Mouse (Mus musculus) forelimb bud, embryonic 11.5 days (tissue): ENCODE results near the gene Vmn1r239-ps.
"Not testable (repeated sequence)": the region's sequence is repeated elsewhere in the genome, so short reads cannot be mapped to it uniquely, and the experiment has no call there.

Experiments used
- DNase-seq: peaks from one replicate; pipeline ENCODE4 v3.0.0-alpha.2; 2012; ENCODE audit warnings: low read depth, low spot score

The Vmn1r239-ps gene

GRCm38 (mm10) chrX:147453610-147454009, at the start of gene Vmn1r239-ps:
TSS of gene Vmn1r239-ps (minus strand) at chrX:147453710.
- DNase-seq: not testable (repeated sequence)

DNA sequence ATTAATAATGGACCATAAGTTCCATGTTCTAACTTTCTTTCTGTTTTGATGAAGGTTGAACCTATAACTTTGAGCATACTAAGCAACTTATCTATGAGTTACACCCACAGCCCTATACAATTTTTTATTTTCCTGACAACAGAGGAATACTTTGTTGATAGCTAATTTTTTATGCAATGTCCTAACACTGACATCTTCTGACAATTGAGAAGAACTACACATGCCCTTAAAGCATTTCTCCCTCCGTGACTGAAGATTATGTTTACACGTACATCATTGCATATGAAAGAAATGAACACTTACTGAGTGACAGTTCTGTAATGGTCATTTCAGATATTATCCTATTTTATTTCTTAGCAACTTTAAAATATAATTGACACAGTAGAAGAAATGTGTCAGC, 36.0 kb upstream of the Vmn1r239-ps start:
- no peak for DNase-seq

- DNase-seq: no peak
Measured at GRCm38 (mm10) chrX:147443386-147443785, 10.1 kb downstream of the Vmn1r239-ps start.

DNA sequence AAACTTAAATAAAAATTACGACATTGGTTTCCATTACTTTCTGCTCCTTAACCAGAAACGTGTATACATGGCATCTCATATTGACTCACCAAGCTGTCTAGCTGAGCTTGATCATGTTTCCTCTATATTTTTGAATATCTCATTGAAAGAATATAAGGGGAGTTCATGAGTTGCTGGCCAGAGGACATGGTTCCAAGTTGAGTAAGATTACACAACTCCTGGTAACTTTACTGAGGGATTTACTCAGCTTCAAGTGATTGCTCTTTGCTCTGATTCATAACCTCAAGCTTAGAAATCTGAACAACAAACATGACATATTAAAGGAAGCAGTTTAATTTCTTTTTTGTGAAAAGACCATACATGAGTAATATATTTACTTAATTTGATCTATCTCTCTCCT, 18.1 kb downstream of the Vmn1r239-ps start:
- DNase-seq: no peak

DNA sequence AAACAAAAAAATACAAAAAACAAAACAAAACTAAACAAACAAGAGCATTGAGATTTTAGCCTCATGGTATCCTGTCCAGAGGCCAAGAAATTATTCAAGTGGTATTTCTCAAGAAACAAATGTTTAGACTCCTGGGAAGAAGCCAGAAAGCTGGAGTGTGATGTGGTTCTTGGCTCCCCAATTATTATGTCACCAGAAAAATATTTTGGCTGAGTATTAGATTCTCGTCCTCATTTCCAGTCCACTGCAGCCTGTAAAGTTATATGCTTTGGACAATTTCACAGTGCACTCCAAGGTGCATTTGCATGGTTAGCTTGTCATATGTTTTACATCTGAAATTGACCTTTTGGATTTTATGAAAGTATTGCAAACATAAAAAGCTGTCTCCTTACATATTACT, 23.8 kb downstream of the Vmn1r239-ps start:
- DNase-seq: no peak

- DNase-seq: no peak
Measured at GRCm38 (mm10) chrX:147429129-147429528, 24.4 kb downstream of the Vmn1r239-ps start, which contains the start of gene Il13ra2. TSS of gene Il13ra2 (minus strand) at chrX:147429192.
